In the genomic region with DNA sequence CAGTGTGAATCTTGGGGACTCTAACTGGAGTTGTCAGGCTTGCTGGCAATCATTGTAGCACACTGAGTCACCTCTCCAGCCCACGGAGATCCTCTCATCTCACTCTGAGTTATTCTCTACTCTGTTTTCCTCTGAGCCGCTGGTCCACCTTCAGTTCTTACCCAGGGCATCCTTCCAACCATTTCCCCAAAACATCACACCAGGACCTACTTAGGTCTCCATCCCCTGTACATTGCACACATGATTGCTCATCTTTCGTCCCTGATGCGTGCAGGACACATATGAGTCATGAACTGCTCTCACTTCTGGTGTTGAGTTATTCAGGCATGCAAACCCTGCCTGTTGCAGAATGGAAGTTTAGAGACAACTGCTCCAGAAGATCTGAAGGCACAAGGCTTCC, we compare ENCODE assay signal across 12 mouse cellular contexts.
DNase-seq lines count a peak whose midpoint lies in the region; ATAC-seq lines count a peak whose summit lies in the region.
"Had no signal": no experiment of that assay in that cellular context is flagged by ENCODE, and none has a peak within 500 bp of the region (broad histone marks: within the 10 kb centered on the region; RNA-seq: fewer than 3 reads in every experiment).

No protein-coding gene starts in this region.

- DNase-seq in midbrain, embryonic 10.5 days (ENCODE audit: low spot score), result no peak
- DNase-seq in embryonic facial prominence, embryonic 11.5 days (ENCODE audit: low spot score), result no peak
- no peak for DNase-seq in limb, embryonic 10.5 days (ENCODE audit: low spot score)
- no peak for DNase-seq in lung, postnatal 25 days (ENCODE audit: low spot score)
- DNase-seq: cerebellum, postnatal 36 days had no signal

- no peaks in the 10 kb centered on the region for H3K36me3 ChIP-seq in midbrain, embryonic 10.5 days
- no peaks in the 10 kb centered on the region for H3K36me3 ChIP-seq in midbrain, embryonic 15.5 days (replicated peaks)
- no peaks in the 10 kb centered on the region for H3K36me3 ChIP-seq in embryonic facial prominence, embryonic 11.5 days (replicated peaks; ENCODE audit: control insufficient read depth, insufficient read depth, low read depth, low read length)
- no peaks in the 10 kb centered on the region for H3K36me3 ChIP-seq in limb, embryonic 10.5 days
- H3K36me3 ChIP-seq in hindbrain, embryonic 13.5 days, result no peaks in the 10 kb centered on the region
- H3K36me3 ChIP-seq: G1E; heart, embryonic 13.5 days; hindbrain, embryonic 15.5 days had no signal

- peak overlapping the region; percentile 74 for H3K27ac ChIP-seq in midbrain, embryonic 10.5 days (replicated peaks)
- no peak overlapping the region for H3K27ac ChIP-seq in midbrain, embryonic 15.5 days
- H3K27ac ChIP-seq in embryonic facial prominence, embryonic 11.5 days (replicated peaks; ENCODE audit: low read depth, low read length), result peak overlapping the region; percentile 87
- peak overlapping the region; percentile 89 for H3K27ac ChIP-seq in limb, embryonic 10.5 days
- no peak overlapping the region for H3K27ac ChIP-seq in hindbrain, embryonic 13.5 days
- H3K27ac ChIP-seq: heart, embryonic 13.5 days; hindbrain, embryonic 15.5 days had no signal

- no peak overlapping the region for H3K4me2 ChIP-seq in midbrain, embryonic 15.5 days
- H3K4me2 ChIP-seq in embryonic facial prominence, embryonic 11.5 days (ENCODE audit: low read depth, low read length), result no peak overlapping the region
- no peak overlapping the region for H3K4me2 ChIP-seq in hindbrain, embryonic 13.5 days
- H3K4me2 ChIP-seq: heart, embryonic 13.5 days; hindbrain, embryonic 15.5 days had no signal

- H3K9ac ChIP-seq in midbrain, embryonic 15.5 days, result no peak overlapping the region
- H3K9ac ChIP-seq in embryonic facial prominence, embryonic 11.5 days (replicated peaks; ENCODE audit: low read length), result no peak overlapping the region
- no peak overlapping the region for H3K9ac ChIP-seq in hindbrain, embryonic 13.5 days
- H3K9ac ChIP-seq: heart, embryonic 13.5 days; hindbrain, embryonic 15.5 days had no signal

- no peaks in the 10 kb centered on the region for H3K9me3 ChIP-seq in midbrain, embryonic 10.5 days (replicated peaks)
- H3K9me3 ChIP-seq in midbrain, embryonic 15.5 days, result no peaks in the 10 kb centered on the region
- no peaks in the 10 kb centered on the region for H3K9me3 ChIP-seq in embryonic facial prominence, embryonic 11.5 days (replicated peaks; ENCODE audit: control insufficient read depth, low read length)
- no peaks in the 10 kb centered on the region for H3K9me3 ChIP-seq in limb, embryonic 10.5 days (replicated peaks)
- no peaks in the 10 kb centered on the region for H3K9me3 ChIP-seq in hindbrain, embryonic 13.5 days
- H3K9me3 ChIP-seq: G1E; heart, embryonic 13.5 days; hindbrain, embryonic 15.5 days; megakaryocyte, embryonic 14.5 days had no signal

- peaks cover 71% of the 10 kb centered on the region for H3K4me1 ChIP-seq in midbrain, embryonic 10.5 days
- H3K4me1 ChIP-seq in midbrain, embryonic 15.5 days, result peaks cover 31% of the 10 kb centered on the region
- H3K4me1 ChIP-seq in embryonic facial prominence, embryonic 11.5 days (ENCODE audit: control insufficient read depth, insufficient read depth, low read length), result peaks cover 21% of the 10 kb centered on the region
- peaks cover 96% of the 10 kb centered on the region for H3K4me1 ChIP-seq in limb, embryonic 10.5 days
- H3K4me1 ChIP-seq in hindbrain, embryonic 13.5 days (replicated peaks), result peaks cover 45% of the 10 kb centered on the region
- H3K4me1 ChIP-seq: megakaryocyte, embryonic 14.5 days had no signal

- no peaks in the 10 kb centered on the region for H3K27me3 ChIP-seq in midbrain, embryonic 10.5 days (ENCODE audit: low read depth, poor library complexity, severe bottlenecking)
- no peaks in the 10 kb centered on the region for H3K27me3 ChIP-seq in midbrain, embryonic 15.5 days (replicated peaks)
- H3K27me3 ChIP-seq in embryonic facial prominence, embryonic 11.5 days (ENCODE audit: control insufficient read depth, insufficient read depth, low read length), result no peaks in the 10 kb centered on the region
- H3K27me3 ChIP-seq in limb, embryonic 10.5 days (ENCODE audit: low read depth, poor library complexity, severe bottlenecking), result no peaks in the 10 kb centered on the region
- no peaks in the 10 kb centered on the region for H3K27me3 ChIP-seq in hindbrain, embryonic 13.5 days
- H3K27me3 ChIP-seq: heart, embryonic 13.5 days; hindbrain, embryonic 15.5 days had no signal

- no peak for ATAC-seq in midbrain, embryonic 15.5 days (replicated peaks)
- no peak for ATAC-seq in embryonic facial prominence, embryonic 11.5 days (replicated peaks; ENCODE audit: insufficient number of reproducible peaks, low FRiP score, low TSS enrichment, low read depth)
- ATAC-seq in megakaryocyte progenitor cell, adult 5-6 weeks (replicated peaks; ENCODE audit: poor library complexity), result no peak
- no peak for ATAC-seq in hindbrain, embryonic 13.5 days (ENCODE audit: low FRiP score)

- WGBS in midbrain, embryonic 10.5 days, result 88% methylated on average over 4 of the region's 4 CpGs
- WGBS in midbrain, embryonic 15.5 days, result 87% methylated on average over 4 of the region's 4 CpGs
- 81% methylated on average over 4 of the region's 4 CpGs for WGBS in embryonic facial prominence, embryonic 11.5 days
- WGBS in limb, embryonic 10.5 days, result 84% methylated on average over 4 of the region's 4 CpGs
- WGBS in hindbrain, embryonic 13.5 days, result 94% methylated on average over 4 of the region's 4 CpGs

- H3K4me3 ChIP-seq in midbrain, embryonic 10.5 days, result no peak overlapping the region
- H3K4me3 ChIP-seq in midbrain, embryonic 15.5 days, result no peak overlapping the region
- H3K4me3 ChIP-seq in embryonic facial prominence, embryonic 11.5 days (ENCODE audit: low read depth, low read length), result no peak overlapping the region
- H3K4me3 ChIP-seq in limb, embryonic 10.5 days, result no peak overlapping the region
- H3K4me3 ChIP-seq in hindbrain, embryonic 13.5 days, result no peak overlapping the region
- H3K4me3 ChIP-seq: heart, embryonic 13.5 days; hindbrain, embryonic 15.5 days; megakaryocyte, embryonic 14.5 days had no signal

Comparison
In these comparisons a context has a peak if more than half of its experiments do, and no peak if none do; other contexts are left out.
1. H3K27ac ChIP-seq: peak in midbrain, embryonic 10.5 days (single experiment), embryonic facial prominence, embryonic 11.5 days (single experiment) and limb, embryonic 10.5 days (single experiment); none in midbrain, embryonic 15.5 days (single experiment) and hindbrain, embryonic 13.5 days (single experiment).